ENCODE assay signal across 10 mouse cellular contexts in genomic region chr4:43380951-43381350, GRCm38 (mm10). TPM values are rescaled to one million over a fixed set of nuclear protein-coding genes. Genes with fewer than 3 reads are reported as not detected.
A peak's percentile ranks its signal among the peaks of the same experiment; 100 is the strongest.
DNase-seq lines count a peak whose midpoint lies in the region; ATAC-seq and TF ChIP-seq lines count a peak whose summit lies in the region.
"Had no signal": no experiment of that assay in that cellular context is flagged by ENCODE, and none has a peak within 500 bp of the region (broad histone marks: within the 10 kb centered on the region; RNA-seq: fewer than 3 reads in every experiment).

No protein-coding gene starts in this region.

- peak overlapping the region; percentile 81 for H3K9ac ChIP-seq in forebrain, embryonic 16.5 days (replicated peaks; ENCODE audit: low read depth, low read length)
- H3K9ac ChIP-seq in liver, embryonic 15.5 days, result no peak overlapping the region

- no peak; the same call in 1 of the 2 replicates for ATAC-seq in forebrain, embryonic 16.5 days
- ATAC-seq in liver, embryonic 15.5 days (ENCODE audit: insufficient read depth), result no peak
- no peak for ATAC-seq in megakaryocyte progenitor cell, adult 5-6 weeks (replicated peaks; ENCODE audit: poor library complexity)

- 54% methylated on average over 10 of the region's 10 CpGs for WGBS in heart, embryonic 10.5 days
- 48% methylated on average over 10 of the region's 10 CpGs for WGBS in forebrain, embryonic 16.5 days
- 49% methylated on average over 10 of the region's 10 CpGs for WGBS in liver, embryonic 15.5 days (ENCODE audit: insufficient replicate concordance)

- 0 out of 2 replicates have a peak, but pooled peaks cover 3% of the 10 kb centered on the region for H3K36me3 ChIP-seq in heart, embryonic 10.5 days
- H3K36me3 ChIP-seq in E14TG2a.4 (ENCODE audit: insufficient read depth, low read length), result no peaks in the 10 kb centered on the region
- H3K36me3 ChIP-seq in forebrain, embryonic 16.5 days (ENCODE audit: control insufficient read depth, insufficient read depth), result no peaks in the 10 kb centered on the region
- H3K36me3 ChIP-seq in liver, embryonic 15.5 days (replicated peaks), result no peaks in the 10 kb centered on the region

- DNase-seq in heart, embryonic 10.5 days (ENCODE audit: low spot score), result no peak
- DNase-seq in heart, postnatal 10 days, result no peak
- no peak for DNase-seq in thymus, postnatal 36 days
- DNase-seq in T-cell, adult 2 months (ENCODE audit: low spot score), result no peak

- peak overlapping the region; percentile 80 for H3K4me3 ChIP-seq in heart, embryonic 10.5 days
- H3K4me3 ChIP-seq in E14TG2a.4 (replicated peaks; ENCODE audit: low read length), result peak overlapping the region; percentile 82
- H3K4me3 ChIP-seq in forebrain, embryonic 16.5 days (replicated peaks; ENCODE audit: low read length), result peak overlapping the region; percentile 61
- H3K4me3 ChIP-seq in liver, embryonic 15.5 days (replicated peaks), result peak overlapping the region; percentile 55; the same call in 1 of the 2 replicates

- TF ChIP-seq CTCF in E14TG2a.4 (conservative IDR thresholded peaks at IDR 0.05; ENCODE audit: low read length), result no peak

- no peaks in the 10 kb centered on the region for H3K9me3 ChIP-seq in heart, embryonic 10.5 days
- H3K9me3 ChIP-seq in E14TG2a.4 (ENCODE audit: low read length), result no peaks in the 10 kb centered on the region
- no peaks in the 10 kb centered on the region for H3K9me3 ChIP-seq in forebrain, embryonic 16.5 days (ENCODE audit: control insufficient read depth, low read length)
- H3K9me3 ChIP-seq in liver, embryonic 15.5 days (replicated peaks), result no peaks in the 10 kb centered on the region

- H3K4me1 ChIP-seq in heart, embryonic 10.5 days, result peaks cover 18% of the 10 kb centered on the region
- peaks cover 32% of the 10 kb centered on the region for H3K4me1 ChIP-seq in E14TG2a.4 (replicated peaks; ENCODE audit: low read depth, low read length)
- H3K4me1 ChIP-seq in forebrain, embryonic 16.5 days (replicated peaks; ENCODE audit: control insufficient read depth, insufficient read depth, low read length), result peaks cover 24% of the 10 kb centered on the region
- peaks cover 18% of the 10 kb centered on the region; the same call in 1 of the 2 replicates for H3K4me1 ChIP-seq in liver, embryonic 15.5 days (replicated peaks)

- H3K27ac ChIP-seq in heart, embryonic 10.5 days, result no peak overlapping the region
- H3K27ac ChIP-seq in forebrain, embryonic 16.5 days (ENCODE audit: low read length), result no peak overlapping the region
- H3K27ac ChIP-seq in liver, embryonic 15.5 days (replicated peaks), result no peak overlapping the region

- intact Hi-C loops in heart, postnatal 10 days (cut with DNase I), result loop anchor here (1.0 kb wide), 1 partner anchor 39 kb away; no protein-coding TSS in a partner anchor

- H3K4me2 ChIP-seq in forebrain, embryonic 16.5 days (ENCODE audit: low read length), result peak overlapping the region; percentile 92
- H3K4me2 ChIP-seq in liver, embryonic 15.5 days, result peak overlapping the region; percentile 67

- H3K27me3 ChIP-seq in heart, embryonic 10.5 days (ENCODE audit: insufficient read depth, poor library complexity, severe bottlenecking), result peaks cover 25% of the 10 kb centered on the region
- H3K27me3 ChIP-seq in E14TG2a.4 (ENCODE audit: insufficient read depth, low read length), result peaks cover 37% of the 10 kb centered on the region
- no peaks in the 10 kb centered on the region for H3K27me3 ChIP-seq in forebrain, embryonic 16.5 days (replicated peaks; ENCODE audit: control insufficient read depth, insufficient read depth, low read length)
- H3K27me3 ChIP-seq in liver, embryonic 15.5 days, result peaks cover 30% of the 10 kb centered on the region

RNA-seq across cellular contexts. Expression of gene Rusc2, which starts 0.8 kb away (rescaled TPM):
- polyA plus RNA-seq in heart, embryonic 10.5 days (2016; fragmentation: Nextera tagmentation; extraction: Ambion mirVana), result 9.9 and 11.2 TPM in 2 replicates
- total RNA-seq in heart, postnatal 10 days (2021), result 10 to 100 TPM; 42.9 to 61.4 TPM
- polyA plus RNA-seq in forebrain, embryonic 16.5 days (2015; fragmentation: Nextera tagmentation; extraction: Ambion mirVana), result 64.6 and 74.8 TPM in 2 replicates
- 1.4 and 2.8 TPM in 2 replicates for polyA plus RNA-seq in liver, embryonic 15.5 days (2015; fragmentation: Nextera tagmentation; extraction: Ambion mirVana)
- total RNA-seq in megakaryocyte progenitor cell, adult 5-6 weeks (2015), result 0.32 and 0.44 TPM in 2 replicates
- 0.61 and 0.71 TPM in 2 replicates for total RNA-seq in megakaryocyte progenitor cell, adult 5-6 weeks (2017)
- total RNA-seq: CH12.LX had no signal

RNA-seq across cellular contexts. Expression of gene Fam166b, which starts 48.0 kb away (rescaled TPM):
- polyA plus RNA-seq in heart, embryonic 10.5 days (2016; fragmentation: Nextera tagmentation; extraction: Ambion mirVana), result not detected in 2 replicates
- total RNA-seq in heart, postnatal 10 days (2021), result under 1 TPM in 1 of 2 experiments, not detected in 1; 0.62 TPM
- polyA plus RNA-seq in forebrain, embryonic 16.5 days (2015; fragmentation: Nextera tagmentation; extraction: Ambion mirVana), result 0.47 and 0.68 TPM in 2 replicates
- not detected in 2 replicates for polyA plus RNA-seq in liver, embryonic 15.5 days (2015; fragmentation: Nextera tagmentation; extraction: Ambion mirVana)
- not detected in 2 replicates for total RNA-seq in megakaryocyte progenitor cell, adult 5-6 weeks (2015)
- total RNA-seq in megakaryocyte progenitor cell, adult 5-6 weeks (2017), result not detected in 2 replicates
- total RNA-seq: CH12.LX; neutrophil, adult 5-6 weeks had no signal
